Mouse (Mus musculus): Measurements from ENCODE around the gene Unc13c.

The Unc13c gene

DNA sequence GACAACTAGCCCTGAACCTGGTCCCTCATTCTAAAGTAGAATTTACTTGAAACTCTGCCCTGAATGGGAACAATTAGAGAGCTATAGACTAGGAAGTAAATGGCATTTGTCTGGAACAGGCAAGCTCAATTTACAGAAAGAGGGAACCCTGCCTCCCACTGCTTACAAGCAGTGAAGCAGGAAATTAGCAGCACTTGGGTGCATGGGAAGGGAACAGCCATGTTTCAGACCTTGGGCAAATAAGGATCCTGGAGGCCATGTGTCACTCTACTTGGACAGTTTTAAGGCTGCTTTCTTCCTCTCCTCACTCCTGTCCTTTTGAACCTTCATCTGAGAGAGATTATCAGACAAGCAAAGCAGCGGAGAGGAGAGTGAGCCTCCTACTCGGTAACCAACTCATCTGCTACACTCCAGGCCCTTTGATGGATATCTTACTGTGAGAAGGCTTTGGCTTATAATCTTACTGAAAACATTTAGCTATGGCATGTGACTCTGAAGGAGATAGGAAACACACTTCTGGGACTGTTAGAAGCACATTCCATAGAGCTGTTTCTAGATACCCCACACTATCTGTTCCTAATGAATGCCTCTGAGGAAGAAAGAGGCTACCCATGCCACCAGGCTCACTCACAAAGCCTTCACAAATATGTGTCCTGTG, 101.2 kb downstream of the Unc13c start:
- DNase-seq (ENCODE audit: low spot score), result no peak

DNA sequence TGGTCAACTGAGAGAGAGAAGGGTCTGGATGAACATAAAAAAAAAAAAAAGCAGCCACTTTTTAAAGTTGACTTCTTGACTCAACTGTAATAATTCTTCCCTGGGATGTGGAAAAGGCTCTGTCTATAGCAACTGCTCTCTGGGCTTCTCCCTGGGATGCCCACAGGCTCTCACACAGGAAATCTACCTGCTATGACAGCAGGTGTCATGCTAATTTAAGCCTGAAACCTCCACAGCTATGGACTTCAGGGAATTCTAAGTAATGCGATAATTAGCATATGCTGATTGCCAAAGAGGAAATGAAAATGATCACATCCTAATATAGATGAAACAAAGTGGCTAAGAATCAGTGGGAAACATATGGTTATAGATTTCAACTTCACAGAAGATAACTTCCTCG, 102.1 kb downstream of the Unc13c start:
- no peak for DNase-seq (ENCODE audit: low spot score)

GRCm38 (mm10) chr9:73859469-73859868, 109.3 kb downstream of the Unc13c start:
- DNase-seq (ENCODE audit: low spot score), result no peak

GRCm38 (mm10) chr9:73854281-73854680, 114.5 kb downstream of the Unc13c start:
- no peak for DNase-seq (ENCODE audit: low spot score)

GRCm38 (mm10) chr9:73806681-73807080, 162.1 kb downstream of the Unc13c start:
- DNase-seq (ENCODE audit: low spot score), result no peak

GRCm38 (mm10) chr9:73774616-73775015, 194.2 kb downstream of the Unc13c start:
- DNase-seq (ENCODE audit: low spot score), result no peak

DNA sequence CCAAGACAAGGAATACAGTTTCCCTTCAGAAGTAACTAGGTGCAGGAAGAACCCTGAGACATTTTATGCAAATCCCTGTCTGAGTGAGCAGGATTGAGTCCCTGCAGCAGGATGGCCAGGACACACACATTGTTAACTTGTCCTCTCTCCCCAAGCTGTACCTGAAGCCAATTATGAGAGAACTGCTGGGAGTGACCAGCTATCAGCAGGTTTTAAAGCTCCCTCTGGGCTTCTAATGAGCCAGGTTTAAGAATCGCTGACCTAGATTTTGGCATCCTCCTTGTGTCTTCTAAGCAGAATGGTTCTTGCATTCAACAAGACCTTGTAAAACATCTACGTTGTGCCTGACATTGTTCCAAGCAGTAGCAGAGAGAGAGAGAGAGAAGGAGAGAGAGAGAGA, 213.6 kb downstream of the Unc13c start:
- no peak for DNase-seq (ENCODE audit: low spot score)

GRCm38 (mm10) chr9:73753480-73753879, 215.3 kb downstream of the Unc13c start:
- no peak for DNase-seq (ENCODE audit: low spot score)

DNA sequence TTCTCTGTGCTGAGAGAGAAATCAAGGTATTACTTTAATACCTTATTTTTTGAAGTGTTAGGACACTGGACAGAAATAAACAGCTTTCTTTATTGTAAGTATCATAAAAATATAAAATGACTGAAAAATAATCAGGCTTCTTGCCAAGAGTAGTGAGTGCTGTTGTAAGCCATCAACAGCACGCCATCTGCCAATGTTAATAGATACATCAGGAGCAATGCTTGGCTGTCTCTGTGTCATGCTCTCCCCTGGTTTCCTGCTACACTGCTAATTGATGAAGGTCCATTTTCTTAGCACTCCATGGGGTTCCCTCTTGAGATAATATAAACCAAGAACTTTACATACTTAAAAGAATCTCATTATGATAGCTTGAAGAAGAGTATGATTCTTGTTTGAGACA, 217.4 kb downstream of the Unc13c start:
- no peak for DNase-seq (ENCODE audit: low spot score)

GRCm38 (mm10) chr9:73734446-73734845, 234.3 kb downstream of the Unc13c start:
- DNase-seq (ENCODE audit: low spot score), result no peak

DNA sequence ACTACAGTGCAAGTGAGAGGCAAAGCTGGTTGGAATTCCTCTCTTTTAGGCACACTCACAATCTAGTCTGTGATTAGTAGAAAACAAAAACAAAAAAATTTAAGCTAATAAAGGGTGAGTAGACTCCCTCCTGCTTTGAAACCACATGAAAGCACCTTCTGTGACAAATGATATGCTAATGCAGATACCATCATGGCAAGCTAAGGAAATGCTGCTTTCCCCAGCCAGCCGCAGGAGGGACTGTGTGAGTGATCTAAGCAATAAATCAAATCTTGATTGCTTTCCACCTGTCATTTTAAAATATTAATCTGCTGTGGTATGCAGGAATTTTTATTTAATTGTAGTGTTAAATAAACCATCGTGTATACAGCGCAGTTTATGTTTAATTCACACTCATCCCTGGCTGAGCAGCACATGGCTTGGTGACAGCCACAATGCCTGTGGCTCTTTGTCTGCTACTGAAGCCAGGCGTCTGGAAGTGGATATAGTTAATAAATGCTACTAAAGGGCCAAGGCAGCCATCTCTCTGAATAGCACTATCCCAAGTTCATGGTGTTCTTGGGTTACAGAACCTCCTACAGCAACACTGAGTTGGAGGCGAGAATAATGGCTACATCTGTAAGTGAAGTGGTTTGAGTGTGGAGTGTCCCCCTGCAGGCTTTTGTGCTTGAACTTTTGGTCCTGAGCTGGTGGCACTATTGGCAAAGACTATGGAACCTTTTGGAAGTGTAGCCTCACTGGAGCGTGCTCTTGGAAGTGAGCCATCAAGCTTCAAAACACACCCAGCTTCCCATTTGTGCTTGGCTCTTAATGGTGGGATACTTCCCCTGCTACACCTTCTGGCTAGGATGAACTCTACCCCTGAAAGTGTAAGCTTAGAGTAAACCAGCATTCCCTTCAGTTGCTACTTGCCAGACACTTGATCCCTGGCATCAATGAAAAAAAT, 242.8 kb downstream of the Unc13c start:
- DNase-seq (ENCODE audit: low spot score), result no peak

DNA sequence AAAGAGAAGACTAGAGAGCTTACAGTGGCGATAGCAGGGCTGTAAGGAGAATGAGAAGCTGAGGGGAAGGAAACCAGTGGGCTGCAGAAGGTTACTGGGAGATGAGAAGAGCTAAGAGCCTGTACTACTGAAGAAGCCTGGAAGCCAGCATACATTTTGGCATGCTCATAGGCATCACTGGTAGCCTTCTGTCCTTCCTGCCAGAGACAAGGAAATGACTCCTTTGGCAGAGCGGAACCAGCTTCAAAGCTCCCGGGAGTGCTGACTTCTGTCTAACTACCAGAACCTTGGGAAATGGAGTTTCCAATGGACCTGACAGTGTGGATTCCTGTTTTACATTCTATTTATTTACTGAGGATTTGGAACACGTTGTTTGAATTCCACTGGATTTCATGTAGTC, 244.0 kb downstream of the Unc13c start:
- DNase-seq (ENCODE audit: low spot score), result no peak

- DNase-seq (ENCODE audit: low spot score), result no peak
These were observed 255.3 kb downstream of the Unc13c start for GRCm38 (mm10) chr9:73713508-73713907.

GRCm38 (mm10) chr9:73697103-73697502, 271.7 kb downstream of the Unc13c start:
- no peak for DNase-seq (ENCODE audit: low spot score)

DNA sequence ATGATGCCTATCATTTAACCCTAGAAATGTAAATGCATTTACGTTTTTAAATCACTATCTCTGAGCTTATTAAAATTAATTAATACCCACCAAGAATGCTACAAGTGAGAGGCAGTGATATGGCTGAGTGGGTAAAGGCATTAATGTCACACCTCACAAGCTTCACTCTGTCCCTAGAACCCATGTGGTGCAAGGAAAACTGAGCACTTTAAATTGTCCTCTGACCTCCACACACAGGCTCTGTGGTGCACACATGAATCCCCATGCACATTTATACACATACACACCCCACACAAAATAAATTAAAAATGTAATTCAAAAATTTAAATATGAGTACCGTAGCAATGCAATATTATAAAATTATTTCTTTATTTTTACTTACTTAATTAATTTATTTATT, 287.2 kb downstream of the Unc13c start:
- no peak for DNase-seq (ENCODE audit: low spot score)

GRCm38 (mm10) chr9:73680545-73681495, 287.9 kb downstream of the Unc13c start:
- DNase-seq (ENCODE audit: low spot score), result no peak

DNA sequence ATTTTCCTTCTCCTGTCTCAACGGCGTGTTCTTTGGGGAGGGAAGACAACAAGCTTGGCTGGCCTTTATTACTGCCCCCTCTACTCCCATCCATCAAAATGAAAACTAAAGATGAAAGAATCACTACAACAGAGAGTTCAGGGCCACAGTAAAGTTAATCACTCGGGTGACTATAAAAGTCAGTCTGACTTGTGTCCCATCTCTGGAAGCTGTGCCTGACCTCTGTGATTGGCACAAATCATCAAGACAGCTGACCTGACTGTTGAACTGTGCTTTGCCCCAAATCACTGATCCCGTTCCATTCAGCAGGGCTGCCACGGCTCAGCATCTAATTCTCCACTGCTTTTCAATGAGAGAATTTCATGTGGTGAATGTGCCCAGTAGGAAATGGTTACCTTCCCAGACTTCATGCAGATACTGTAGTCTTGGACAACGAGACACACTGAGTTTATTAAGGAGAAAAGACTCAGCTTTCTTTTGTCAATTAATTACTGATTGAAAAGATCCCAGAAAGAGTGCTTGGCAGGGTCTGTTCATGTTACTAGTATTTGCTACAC, 297.0 kb downstream of the Unc13c start:
- no peak for DNase-seq (ENCODE audit: low spot score)

DNA sequence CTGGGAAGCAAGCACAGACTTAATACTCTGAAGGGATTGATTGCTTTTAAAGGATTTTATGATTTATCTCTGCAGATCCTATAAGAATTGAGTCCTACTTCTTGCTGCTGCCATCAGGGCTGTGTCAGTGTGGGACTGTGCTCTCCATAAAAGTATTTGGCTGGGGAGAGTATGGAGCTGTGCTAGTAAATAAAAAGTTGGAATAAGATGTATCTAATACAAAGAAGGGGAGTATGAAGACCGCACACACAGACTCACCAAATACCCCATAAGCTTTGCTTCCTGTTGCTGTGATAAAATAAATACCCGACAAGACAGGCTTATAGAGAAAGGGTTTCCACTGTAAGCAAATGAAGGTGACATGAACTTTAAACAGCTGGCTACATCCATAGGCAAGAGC, 298.7 kb downstream of the Unc13c start:
- no peak for DNase-seq (ENCODE audit: low spot score)

DNA sequence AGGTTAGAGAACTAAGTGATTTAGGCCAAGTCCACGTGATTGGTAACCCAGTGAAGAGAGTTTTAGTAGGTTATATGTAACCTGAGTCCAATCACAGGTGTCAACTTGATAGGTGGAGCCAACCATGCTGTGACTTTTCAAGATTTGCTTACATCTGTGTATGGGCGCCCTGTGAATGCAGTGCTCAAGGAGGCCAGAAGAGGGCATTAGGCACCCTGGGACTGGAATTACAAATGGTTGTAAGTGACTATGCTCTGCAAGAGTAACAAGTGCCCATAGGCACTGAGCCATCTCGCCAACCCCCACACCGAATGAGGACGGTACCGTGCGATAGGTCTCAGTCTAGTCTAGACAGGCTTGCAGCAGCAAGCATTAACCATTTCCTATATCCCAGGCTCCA, 305.9 kb downstream of the Unc13c start:
- DNase-seq (ENCODE audit: low spot score), result no peak

DNA sequence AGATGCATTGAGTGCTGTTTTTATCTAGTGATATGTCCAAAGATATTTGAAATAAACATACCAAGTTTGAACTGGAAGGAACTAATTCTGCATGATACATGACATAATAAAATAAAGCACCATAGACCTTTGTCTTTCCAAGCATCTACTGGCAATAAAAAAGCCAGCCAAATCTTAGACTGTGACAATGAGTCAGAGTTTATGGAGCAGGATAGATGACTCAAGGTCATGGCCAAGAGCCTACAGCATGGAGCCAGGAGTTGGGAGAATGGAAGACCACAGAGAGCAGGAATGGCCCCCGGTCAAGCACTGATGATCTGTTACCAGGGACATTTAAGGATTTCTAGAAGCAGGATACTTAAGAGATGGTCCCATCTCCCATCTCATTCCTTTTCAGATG, 319.7 kb downstream of the Unc13c start:
- DNase-seq (ENCODE audit: low spot score), result no peak

- no peak for DNase-seq (ENCODE audit: low spot score)
These were observed 330.6 kb downstream of the Unc13c start for GRCm38 (mm10) chr9:73638119-73638518.

DNA sequence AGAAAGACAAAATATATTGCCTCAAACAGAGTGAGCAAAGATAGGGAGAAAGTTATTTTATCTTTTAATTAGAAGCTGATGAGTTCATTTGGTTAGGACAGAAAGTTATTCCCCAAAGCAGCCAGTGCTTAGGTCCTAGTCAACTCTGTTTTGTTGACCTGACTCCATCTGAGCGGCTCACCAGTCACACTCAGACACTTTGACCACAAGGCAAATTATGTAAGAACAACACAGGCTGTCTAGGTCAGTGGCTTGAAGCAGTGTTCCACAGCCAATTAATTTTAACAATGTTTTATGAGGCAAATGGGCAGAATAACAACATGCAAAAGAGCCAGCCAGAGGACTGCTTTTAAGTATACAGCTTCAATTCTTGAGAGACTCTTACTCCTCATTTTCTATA, 343.6 kb downstream of the Unc13c start:
- DNase-seq (ENCODE audit: low spot score), result no peak
